Mouse (Mus musculus): Measurements from ENCODE around the gene Igf2bp1. TPM values are rescaled to one million over a fixed set of nuclear protein-coding genes. Genes with fewer than 3 reads are reported as not detected.

Gene Igf2bp1
- polyA plus RNA-seq, 1 experiment from 2014 or later = 20.6 TPM

DNA sequence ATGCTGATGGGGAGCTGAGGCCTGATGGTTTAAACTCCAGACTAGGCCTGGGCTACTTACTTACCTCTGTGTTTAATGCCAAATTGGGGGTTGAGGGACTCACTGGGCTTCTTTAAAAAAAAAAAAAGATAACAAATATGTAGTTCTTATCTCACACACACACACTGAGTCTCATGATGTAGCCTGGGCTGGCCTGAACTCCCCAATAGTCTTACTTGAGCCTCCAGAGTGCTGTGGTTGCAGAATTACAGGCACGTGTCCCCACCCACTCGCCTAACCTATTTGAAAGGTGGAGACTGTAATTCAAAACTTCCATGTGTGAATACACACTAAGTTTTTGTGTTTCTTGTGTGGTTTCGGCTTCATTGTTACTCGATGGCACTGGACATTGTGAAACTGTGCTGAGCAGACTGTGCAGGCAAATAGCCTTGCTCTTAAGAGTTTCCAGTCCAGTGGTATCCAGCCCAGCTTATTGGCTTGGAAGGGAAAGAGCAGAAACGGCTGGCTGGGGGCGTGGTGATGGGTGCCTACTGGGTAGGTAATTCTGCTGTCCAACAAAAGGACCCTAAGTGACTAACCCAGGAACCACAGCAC, 17.8 kb downstream of the Igf2bp1 start:
- Histone ChIP-seq H3K4me2 (peak overlapping the region; percentile 31; the same call in 1 of the 2 replicates), H3K27me3 (no peaks in the 10 kb centered on the region), H3K36me3 (no peaks in the 10 kb centered on the region), H3K4me1 (replicated peaks) (peaks cover 63% of the 10 kb centered on the region), H3K9ac (peak overlapping the region; percentile 22; the same call in 1 of the 2 replicates), H3K27ac (peak overlapping the region; percentile 74), H3K4me3 (no peak overlapping the region), H3K9me3 (replicated peaks) (no peaks in the 10 kb centered on the region)
- 69% methylated on average over 6 of the region's 6 CpGs for WGBS
- no peak for ATAC-seq (replicated peaks; ENCODE audit: insufficient number of reproducible peaks, insufficient read depth, low FRiP score, low read depth)

DNA sequence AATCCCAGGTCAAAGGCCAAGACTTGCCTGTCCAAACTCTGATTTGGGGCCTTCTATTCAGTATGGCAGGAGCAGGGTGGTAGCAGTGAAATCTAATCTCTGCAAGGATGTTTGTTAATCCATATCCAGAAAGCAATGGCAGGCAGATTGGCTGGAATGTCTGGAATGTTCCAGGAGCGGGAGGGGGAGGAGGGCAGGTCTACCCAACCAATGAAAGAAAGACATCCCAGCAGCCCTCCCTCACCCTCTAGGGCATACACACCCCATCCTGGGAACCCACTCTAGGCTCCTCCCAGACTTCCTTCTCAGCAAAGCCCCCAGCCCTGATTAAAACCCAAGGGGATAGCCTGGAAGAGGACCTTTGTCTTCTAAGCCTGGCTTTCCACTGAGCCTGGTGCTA, 23.3 kb downstream of the Igf2bp1 start:
- H3K4me2 ChIP-seq = peak overlapping the region; percentile 53

DNA sequence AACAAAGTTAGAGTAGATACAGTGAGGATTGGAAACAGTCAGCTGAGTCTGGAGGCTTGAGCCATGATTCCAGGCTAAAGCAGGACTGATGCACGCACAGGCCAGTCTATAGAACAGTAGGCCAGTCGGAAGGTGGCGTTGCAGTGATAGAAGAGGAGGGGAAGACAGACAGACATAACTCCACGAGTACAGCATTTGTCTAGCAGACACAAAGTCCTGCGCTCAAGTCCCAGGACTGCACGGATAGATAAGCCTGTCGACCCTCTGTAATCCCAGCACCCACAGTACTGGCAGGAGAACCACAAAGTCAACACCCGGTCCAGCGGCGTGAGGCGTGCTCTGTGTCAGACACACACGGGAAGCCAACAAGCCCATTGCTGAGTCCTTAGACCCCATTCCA, 23.9 kb downstream of the Igf2bp1 start:
- H3K36me3 ChIP-seq = peaks cover 21% of the 10 kb centered on the region
- H3K4me2 ChIP-seq = peak overlapping the region; percentile 53
- peak overlapping the region; percentile 73 for H3K27ac ChIP-seq
- H3K4me1 ChIP-seq (replicated peaks) = peaks cover 24% of the 10 kb centered on the region
- no peak overlapping the region for H3K9ac ChIP-seq
- 0 out of 2 replicates have a peak, but pooled peaks have one; percentile 42 for ATAC-seq (replicated peaks; ENCODE audit: insufficient number of reproducible peaks, insufficient read depth, low FRiP score, low read depth)
- no peaks in the 10 kb centered on the region for H3K9me3 ChIP-seq (replicated peaks)
- H3K27me3 ChIP-seq = no peaks in the 10 kb centered on the region
- WGBS = 47% methylated on average over 12 of the region's 12 CpGs
- peak overlapping the region; percentile 34 for H3K4me3 ChIP-seq

More for the DNA sequence above, 23.3 kb downstream of the Igf2bp1 start:
- Histone ChIP-seq H3K27ac (peak overlapping the region; percentile 73), H3K9ac (no peak overlapping the region), H3K27me3 (no peaks in the 10 kb centered on the region), H3K9me3 (replicated peaks) (no peaks in the 10 kb centered on the region), H3K4me3 (peak overlapping the region; percentile 34), H3K4me1 (replicated peaks) (peaks cover 24% of the 10 kb centered on the region), H3K36me3 (peaks cover 17% of the 10 kb centered on the region; the same call in 1 of the 2 replicates)
- ATAC-seq (replicated peaks; ENCODE audit: insufficient number of reproducible peaks, insufficient read depth, low FRiP score, low read depth) = peak; percentile 81
- WGBS = 8% methylated on average over 1 of the region's 1 CpGs

DNA sequence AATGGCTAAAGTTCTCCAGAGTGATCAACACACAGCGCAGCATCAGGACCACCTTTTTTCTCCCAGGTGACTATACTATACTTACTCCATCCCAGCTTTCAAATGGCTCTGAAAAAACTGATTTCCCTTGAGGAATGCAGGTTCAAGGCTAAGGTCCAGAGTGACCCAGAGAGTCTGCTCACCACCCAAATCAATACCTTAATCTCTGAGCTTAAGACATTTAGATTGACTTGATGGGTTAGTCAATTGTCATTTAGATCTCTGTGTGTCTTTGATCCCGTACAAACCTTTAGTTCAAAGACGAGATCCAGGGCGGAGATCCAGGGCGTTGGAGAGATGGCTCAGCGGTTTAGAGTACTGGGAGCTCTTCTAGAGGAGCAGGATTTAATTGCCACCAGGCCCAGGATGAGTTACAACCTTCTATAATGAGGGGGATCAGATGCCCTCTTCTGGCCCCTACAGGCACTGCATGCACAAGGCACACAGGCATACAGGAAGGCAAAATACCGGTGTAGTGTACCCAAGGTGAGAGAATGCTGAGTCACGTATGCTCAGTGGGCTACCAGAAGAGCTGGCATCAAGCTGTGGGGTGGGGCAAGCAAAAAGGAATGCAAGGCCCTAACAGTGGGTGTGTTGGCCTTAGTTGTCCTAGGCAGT, 24.9 kb downstream of the Igf2bp1 start:
- WGBS = 76% methylated on average over 8 of the region's 8 CpGs
- peaks cover 24% of the 10 kb centered on the region for H3K4me1 ChIP-seq (replicated peaks)
- H3K27ac ChIP-seq = no peak overlapping the region
- peaks cover 30% of the 10 kb centered on the region for H3K36me3 ChIP-seq
- no peak overlapping the region for H3K9ac ChIP-seq
- no peaks in the 10 kb centered on the region for H3K27me3 ChIP-seq
- no peaks in the 10 kb centered on the region for H3K9me3 ChIP-seq (replicated peaks)
- no peak for ATAC-seq (replicated peaks; ENCODE audit: insufficient number of reproducible peaks, insufficient read depth, low FRiP score, low read depth)
- H3K4me2 ChIP-seq = no peak overlapping the region
- no peak overlapping the region for H3K4me3 ChIP-seq

DNA sequence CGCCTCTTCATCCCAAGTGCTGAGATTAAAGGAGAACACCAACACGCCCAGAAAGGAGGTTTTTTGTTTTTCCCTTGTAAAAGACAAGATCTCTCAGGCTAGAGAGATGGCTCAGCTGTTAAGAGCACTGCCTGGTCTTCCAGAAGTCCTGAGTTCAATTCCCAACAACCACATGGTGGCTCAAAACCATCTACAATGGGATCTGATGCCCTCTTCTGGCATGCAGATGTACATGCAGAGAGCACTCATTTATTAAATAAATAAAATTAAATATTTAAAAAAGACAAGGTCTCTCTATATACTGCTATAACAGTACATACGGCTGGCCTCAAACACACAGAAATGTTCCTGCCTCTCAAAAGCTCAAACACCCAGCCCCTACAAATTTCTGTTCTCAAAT, 27.3 kb downstream of the Igf2bp1 start:
- Histone ChIP-seq H3K36me3 (peaks cover 43% of the 10 kb centered on the region), H3K4me1 (replicated peaks) (peaks cover 18% of the 10 kb centered on the region), H3K27ac (no peak overlapping the region), H3K4me3 (no peak overlapping the region), H3K9me3 (replicated peaks) (no peaks in the 10 kb centered on the region), H3K4me2 (no peak overlapping the region), H3K9ac (no peak overlapping the region), H3K27me3 (no peaks in the 10 kb centered on the region)
- no peak for ATAC-seq (replicated peaks; ENCODE audit: insufficient number of reproducible peaks, insufficient read depth, low FRiP score, low read depth)
- WGBS = 88% methylated on average over 3 of the region's 3 CpGs

DNA sequence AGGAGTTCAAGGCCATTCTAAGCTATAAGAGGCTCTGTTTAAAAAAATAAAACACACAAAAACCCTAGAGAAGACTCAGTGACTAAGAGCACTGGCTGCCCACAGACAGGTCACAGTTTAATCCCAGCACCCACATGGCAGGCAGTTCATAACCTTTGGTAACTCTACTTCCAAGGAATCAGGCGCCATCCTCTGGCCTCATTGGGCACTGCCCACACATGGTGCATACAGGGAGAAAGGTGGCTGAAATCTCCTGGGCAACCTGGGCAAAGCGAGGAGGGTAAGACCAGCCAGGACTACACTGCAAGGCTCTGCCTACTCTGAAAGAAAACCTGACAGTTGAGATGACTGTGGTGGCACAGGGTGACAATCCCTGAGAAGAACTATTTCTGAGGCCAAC, 29.4 kb downstream of the Igf2bp1 start:
- H3K9me3 ChIP-seq (replicated peaks) = no peaks in the 10 kb centered on the region
- H3K36me3 ChIP-seq = peaks cover 60% of the 10 kb centered on the region
- WGBS = 89% methylated on average over 2 of the region's 2 CpGs
- H3K27ac ChIP-seq = no peak overlapping the region
- H3K27me3 ChIP-seq = no peaks in the 10 kb centered on the region
- no peak overlapping the region for H3K4me3 ChIP-seq
- ATAC-seq (replicated peaks; ENCODE audit: insufficient number of reproducible peaks, insufficient read depth, low FRiP score, low read depth) = no peak
- no peak overlapping the region for H3K4me2 ChIP-seq
- H3K9ac ChIP-seq = no peak overlapping the region
- H3K4me1 ChIP-seq (replicated peaks) = no peaks in the 10 kb centered on the region; the same call in 1 of the 2 replicates

DNA sequence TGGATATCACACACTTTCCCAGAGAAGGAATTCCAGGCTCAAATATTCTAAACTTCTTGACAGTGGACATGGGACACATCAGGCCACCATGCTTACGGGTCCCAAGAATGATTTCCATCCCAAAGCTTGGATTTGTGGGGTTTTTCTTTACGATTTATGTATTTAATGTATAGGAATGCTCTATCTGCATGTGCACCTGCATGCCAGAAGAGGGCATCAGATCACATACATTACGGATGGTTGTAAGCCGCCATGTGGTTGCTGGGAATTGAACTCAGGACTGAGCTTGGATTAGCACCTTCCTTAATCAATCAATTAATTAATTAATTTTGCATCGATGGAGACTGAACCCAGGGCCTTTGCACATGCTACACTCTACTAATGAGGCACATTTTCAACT, 30.0 kb downstream of the Igf2bp1 start:
- peaks cover 66% of the 10 kb centered on the region for H3K36me3 ChIP-seq
- no peak overlapping the region for H3K9ac ChIP-seq
- H3K4me1 ChIP-seq (replicated peaks) = no peaks in the 10 kb centered on the region; the same call in 1 of the 2 replicates
- no peak overlapping the region for H3K4me3 ChIP-seq
- H3K27me3 ChIP-seq = no peaks in the 10 kb centered on the region
- 92% methylated on average over 5 of the region's 5 CpGs for WGBS
- H3K9me3 ChIP-seq (replicated peaks) = no peaks in the 10 kb centered on the region
- H3K4me2 ChIP-seq = no peak overlapping the region
- no peak for ATAC-seq (replicated peaks; ENCODE audit: insufficient number of reproducible peaks, insufficient read depth, low FRiP score, low read depth)
- no peak overlapping the region for H3K27ac ChIP-seq

DNA sequence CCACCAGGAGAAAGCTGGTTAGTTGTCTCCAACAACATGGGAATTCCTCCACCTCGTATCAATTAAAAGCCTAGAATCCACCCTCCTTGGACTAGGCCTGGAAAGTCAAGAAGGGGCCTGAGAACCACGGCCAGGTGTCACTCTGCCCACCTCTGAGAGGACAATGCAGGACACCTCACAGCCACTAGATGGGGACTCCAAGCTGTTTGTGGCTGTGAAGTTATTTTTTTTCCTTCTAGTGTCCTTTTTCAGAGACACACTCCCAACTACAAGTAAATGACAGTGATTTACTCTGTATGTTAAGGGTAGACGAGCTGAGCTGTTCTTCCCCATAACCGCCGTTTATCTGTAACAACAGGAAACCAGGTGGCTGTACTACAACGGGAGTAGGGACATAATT, 32.6 kb downstream of the Igf2bp1 start:
- Histone ChIP-seq H3K9me3 (replicated peaks) (no peaks in the 10 kb centered on the region), H3K27ac (no peak overlapping the region), H3K27me3 (no peaks in the 10 kb centered on the region), H3K36me3 (peaks cover 81% of the 10 kb centered on the region), H3K4me2 (no peak overlapping the region), H3K4me3 (no peak overlapping the region), H3K4me1 (replicated peaks) (no peaks in the 10 kb centered on the region), H3K9ac (no peak overlapping the region)
- WGBS = 74% methylated on average over 6 of the region's 6 CpGs
- ATAC-seq (replicated peaks; ENCODE audit: insufficient number of reproducible peaks, insufficient read depth, low FRiP score, low read depth) = no peak

DNA sequence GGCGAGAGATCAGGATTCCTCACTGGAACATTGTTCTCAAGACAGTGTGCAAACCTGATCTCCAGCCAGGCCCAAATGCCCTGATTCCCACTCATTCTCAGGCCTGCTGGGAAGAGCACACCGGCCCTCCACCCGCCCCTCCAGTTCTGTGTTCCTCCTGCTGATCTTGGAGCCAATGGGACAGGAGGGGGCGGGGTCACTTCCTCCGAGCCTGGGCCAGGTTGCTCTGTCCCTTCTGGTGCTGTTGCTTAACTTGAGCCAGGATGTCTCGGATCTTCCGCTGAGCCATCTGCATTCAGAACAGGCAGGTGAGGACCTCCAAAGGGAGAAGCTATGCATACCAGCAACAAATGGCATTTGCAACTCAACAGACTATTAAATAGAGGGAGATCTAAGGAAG, 42.4 kb downstream of the Igf2bp1 start:
- Histone ChIP-seq H3K9ac (no peak overlapping the region), H3K4me3 (no peak overlapping the region), H3K36me3 (peaks cover 66% of the 10 kb centered on the region), H3K4me1 (replicated peaks) (no peaks in the 10 kb centered on the region), H3K9me3 (replicated peaks) (no peaks in the 10 kb centered on the region), H3K27me3 (no peaks in the 10 kb centered on the region), H3K4me2 (no peak overlapping the region), H3K27ac (no peak overlapping the region)
- ATAC-seq (replicated peaks; ENCODE audit: insufficient number of reproducible peaks, insufficient read depth, low FRiP score, low read depth) = no peak
- WGBS = 71% methylated on average over 7 of the region's 7 CpGs

DNA sequence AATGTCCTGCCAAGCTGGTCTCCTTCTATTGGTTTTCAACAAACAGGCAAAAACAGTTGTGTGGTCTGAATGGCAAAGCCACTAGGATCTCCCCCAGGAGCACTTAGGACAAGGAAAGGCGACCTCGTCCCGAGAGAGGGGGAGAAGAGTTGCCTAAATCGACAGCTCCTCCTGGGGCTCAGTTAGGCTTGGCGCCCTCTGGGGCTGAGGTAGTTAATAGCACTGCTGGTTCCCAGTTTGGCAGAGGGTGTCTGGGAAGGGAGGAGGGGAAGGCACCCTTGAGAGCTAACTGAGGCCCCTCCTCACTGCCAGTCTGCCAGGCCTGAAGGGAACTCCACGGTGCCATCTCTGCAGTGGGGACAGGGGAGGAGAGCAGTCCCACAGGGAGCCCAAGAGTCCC, 46.6 kb downstream of the Igf2bp1 start:
- ATAC-seq (replicated peaks; ENCODE audit: insufficient number of reproducible peaks, insufficient read depth, low FRiP score, low read depth) = no peak
- 62% methylated on average over 6 of the region's 6 CpGs for WGBS
- H3K36me3 ChIP-seq = peaks cover 26% of the 10 kb centered on the region; the same call in 1 of the 2 replicates

DNA sequence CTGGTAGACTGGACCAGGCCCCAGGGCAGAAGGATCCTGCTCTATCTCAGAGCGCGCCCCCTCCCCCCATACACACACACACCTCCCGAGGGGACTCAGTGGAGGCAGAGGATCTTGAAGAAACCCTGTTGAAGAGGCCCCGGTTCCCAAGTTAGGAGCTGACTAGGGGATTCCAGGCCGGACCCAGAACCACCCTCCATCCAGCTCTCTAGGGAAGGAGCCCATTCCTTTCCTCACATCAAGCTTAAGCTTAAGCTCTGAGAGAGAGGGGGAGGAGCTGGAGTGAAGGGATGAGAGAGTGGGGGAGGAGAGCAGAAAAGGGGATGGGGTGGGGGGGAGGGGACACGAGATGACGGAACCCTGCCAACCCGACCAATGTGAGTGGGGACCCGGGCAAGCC, 47.5 kb downstream of the Igf2bp1 start:
- Histone ChIP-seq H3K9ac (no peak overlapping the region), H3K4me1 (replicated peaks) (no peaks in the 10 kb centered on the region), H3K27ac (no peak overlapping the region), H3K4me2 (no peak overlapping the region), H3K36me3 (peaks cover 19% of the 10 kb centered on the region; the same call in 1 of the 2 replicates), H3K9me3 (replicated peaks) (no peaks in the 10 kb centered on the region), H3K4me3 (no peak overlapping the region), H3K27me3 (no peaks in the 10 kb centered on the region)
- ATAC-seq (replicated peaks; ENCODE audit: insufficient number of reproducible peaks, insufficient read depth, low FRiP score, low read depth) = no peak
- WGBS = 57% methylated on average over 9 of the region's 9 CpGs

More for the DNA sequence above, 46.6 kb downstream of the Igf2bp1 start:
- H3K9ac ChIP-seq = no peak overlapping the region
- H3K27me3 ChIP-seq = no peaks in the 10 kb centered on the region
- no peak overlapping the region for H3K4me3 ChIP-seq
- no peaks in the 10 kb centered on the region for H3K9me3 ChIP-seq (replicated peaks)
- no peak overlapping the region for H3K4me2 ChIP-seq
- H3K4me1 ChIP-seq (replicated peaks) = no peaks in the 10 kb centered on the region
- no peak overlapping the region for H3K27ac ChIP-seq

DNA sequence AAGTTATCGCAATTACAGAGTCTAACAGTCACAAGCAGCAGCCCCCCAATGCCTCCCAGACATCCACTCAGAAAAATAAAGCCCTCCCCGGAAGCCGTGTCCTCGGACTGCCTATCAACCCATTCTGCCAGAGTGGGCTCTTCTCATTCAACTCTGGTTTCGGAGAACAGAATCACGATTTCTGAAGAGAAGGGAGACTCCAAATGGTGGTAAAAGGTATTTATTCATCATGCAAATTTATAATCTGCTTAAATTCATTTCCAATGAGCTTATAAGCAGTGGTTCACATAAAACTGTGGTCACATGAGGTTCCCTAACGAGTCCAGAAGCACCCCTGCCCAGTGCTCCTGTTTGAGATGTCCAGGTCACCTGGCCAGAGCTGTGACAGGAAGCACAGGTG, 48.3 kb downstream of the Igf2bp1 start:
- H3K9ac ChIP-seq = no peak overlapping the region
- no peak overlapping the region for H3K27ac ChIP-seq
- H3K4me3 ChIP-seq = no peak overlapping the region
- 81% methylated on average over 7 of the region's 7 CpGs for WGBS
- no peaks in the 10 kb centered on the region for H3K4me1 ChIP-seq (replicated peaks)
- peaks cover 10% of the 10 kb centered on the region; the same call in 1 of the 2 replicates for H3K36me3 ChIP-seq
- no peaks in the 10 kb centered on the region for H3K27me3 ChIP-seq
- H3K9me3 ChIP-seq (replicated peaks) = no peaks in the 10 kb centered on the region
- ATAC-seq (replicated peaks; ENCODE audit: insufficient number of reproducible peaks, insufficient read depth, low FRiP score, low read depth) = no peak
- H3K4me2 ChIP-seq = no peak overlapping the region
